Mouse (Mus musculus) kidney, postnatal 4 days (tissue): Measurements from ENCODE around the gene Gm3409.
"Not testable (repeated sequence)": the region's sequence is repeated elsewhere in the genome, so short reads cannot be mapped to it uniquely, and the experiment has no call there.

Source experiments
- DNase-seq, 2 experiments: peaks; one replicate each; pipeline ENCODE4 v3.0.0; 2021; ENCODE audit warnings: mixed read lengths in 2 of 2

Gm3409 gene

GRCm38 (mm10) chr5:146537347-146537746 lies at the start of gene Gm3409:
Gene Gm3409, plus strand, starts transcription at chr5:146537647.
- DNase-seq, result not testable (repeated sequence)

- DNase-seq, result peak; percentile 63 to 69
Measured at GRCm38 (mm10) chr5:146488959-146489358, 48.5 kb upstream of the Gm3409 start.

GRCm38 (mm10) chr5:146491063-146491462 lies 46.4 kb upstream of the Gm3409 start, which contains the start of gene Gm6370:
Gene Gm6370, plus strand, starts transcription at chr5:146491363.
- DNase-seq, result not testable (repeated sequence)

DNA sequence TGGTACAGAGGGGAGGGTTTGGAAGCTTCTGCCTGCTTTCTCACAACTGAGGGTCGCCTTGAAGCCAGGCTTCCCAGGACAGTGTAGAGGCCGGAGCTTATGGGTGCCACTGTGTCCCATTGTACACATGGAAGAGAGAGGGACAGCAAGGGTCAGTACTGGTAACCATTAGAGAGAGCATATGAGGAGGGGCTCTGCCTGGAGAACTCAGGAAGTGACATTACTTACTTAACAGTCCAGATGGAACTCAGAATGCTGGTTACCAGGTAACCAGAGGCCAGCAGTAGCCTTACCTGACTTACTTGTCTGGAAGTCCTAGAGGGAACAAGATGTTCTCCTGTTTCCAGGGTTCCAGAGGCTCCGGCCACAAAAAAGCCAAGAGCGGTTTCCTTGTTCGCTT lies 35.3 kb upstream of the Gm3409 start, which contains the start of gene 4930449I24Rik:
TSS of gene 4930449I24Rik (plus strand) at position 301 of the 400 bp plus-strand sequence.
- not testable (repeated sequence) for DNase-seq

DNA sequence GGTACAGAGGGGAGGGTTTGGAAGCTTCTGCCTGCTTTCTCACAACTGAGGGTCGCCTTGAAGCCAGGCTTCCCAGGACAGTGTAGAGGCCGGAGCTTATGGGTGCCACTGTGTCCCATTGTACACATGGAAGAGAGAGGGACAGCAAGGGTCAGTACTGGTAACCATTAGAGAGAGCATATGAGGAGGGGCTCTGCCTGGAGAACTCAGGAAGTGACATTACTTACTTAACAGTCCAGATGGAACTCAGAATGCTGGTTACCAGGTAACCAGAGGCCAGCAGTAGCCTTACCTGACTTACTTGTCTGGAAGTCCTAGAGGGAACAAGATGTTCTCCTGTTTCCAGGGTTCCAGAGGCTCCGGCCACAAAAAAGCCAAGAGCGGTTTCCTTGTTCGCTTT lies 23.6 kb upstream of the Gm3409 start, which contains the start of gene Gm3402:
TSS of gene Gm3402 (plus strand) at position 301 of the 400 bp plus-strand sequence.
- not testable (repeated sequence) for DNase-seq

- not testable (repeated sequence) for DNase-seq
Measured at GRCm38 (mm10) chr5:146525501-146525900, 11.9 kb upstream of the Gm3409 start, which contains the start of gene Gm3404. Gene Gm3404, plus strand, starts transcription at chr5:146525801.

- not testable (repeated sequence) for DNase-seq
Measured at GRCm38 (mm10) chr5:146555836-146556235, 18.4 kb downstream of the Gm3409 start, which contains the start of gene Gm3415. Gene Gm3415, plus strand, starts transcription at chr5:146556136.

GRCm38 (mm10) chr5:146564259-146564658 lies 26.8 kb downstream of the Gm3409 start:
- no peak for DNase-seq

DNA sequence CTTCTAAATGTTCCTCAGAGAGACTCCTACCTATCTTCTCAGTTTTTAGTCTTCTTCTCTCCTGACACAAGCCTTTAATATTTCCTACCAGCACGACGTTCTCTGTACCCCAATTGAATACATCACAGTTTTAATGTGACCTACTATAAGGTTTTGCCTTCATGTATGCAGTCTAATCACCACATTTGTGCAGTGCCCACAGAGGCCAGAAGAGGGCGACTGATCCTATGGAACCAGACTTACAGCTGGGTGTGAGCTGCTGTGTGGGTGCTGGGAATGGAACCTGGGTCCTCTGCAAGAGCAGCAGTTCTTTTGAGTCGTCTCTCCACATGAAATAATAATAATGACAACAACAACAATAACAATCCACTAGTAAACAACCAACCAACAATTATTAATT lies 29.6 kb downstream of the Gm3409 start:
- peak; percentile 31 to 41 for DNase-seq

GRCm38 (mm10) chr5:146570179-146570578 lies 32.7 kb downstream of the Gm3409 start:
- peak in 1 of 2 experiments; percentile 20 for DNase-seq

DNA sequence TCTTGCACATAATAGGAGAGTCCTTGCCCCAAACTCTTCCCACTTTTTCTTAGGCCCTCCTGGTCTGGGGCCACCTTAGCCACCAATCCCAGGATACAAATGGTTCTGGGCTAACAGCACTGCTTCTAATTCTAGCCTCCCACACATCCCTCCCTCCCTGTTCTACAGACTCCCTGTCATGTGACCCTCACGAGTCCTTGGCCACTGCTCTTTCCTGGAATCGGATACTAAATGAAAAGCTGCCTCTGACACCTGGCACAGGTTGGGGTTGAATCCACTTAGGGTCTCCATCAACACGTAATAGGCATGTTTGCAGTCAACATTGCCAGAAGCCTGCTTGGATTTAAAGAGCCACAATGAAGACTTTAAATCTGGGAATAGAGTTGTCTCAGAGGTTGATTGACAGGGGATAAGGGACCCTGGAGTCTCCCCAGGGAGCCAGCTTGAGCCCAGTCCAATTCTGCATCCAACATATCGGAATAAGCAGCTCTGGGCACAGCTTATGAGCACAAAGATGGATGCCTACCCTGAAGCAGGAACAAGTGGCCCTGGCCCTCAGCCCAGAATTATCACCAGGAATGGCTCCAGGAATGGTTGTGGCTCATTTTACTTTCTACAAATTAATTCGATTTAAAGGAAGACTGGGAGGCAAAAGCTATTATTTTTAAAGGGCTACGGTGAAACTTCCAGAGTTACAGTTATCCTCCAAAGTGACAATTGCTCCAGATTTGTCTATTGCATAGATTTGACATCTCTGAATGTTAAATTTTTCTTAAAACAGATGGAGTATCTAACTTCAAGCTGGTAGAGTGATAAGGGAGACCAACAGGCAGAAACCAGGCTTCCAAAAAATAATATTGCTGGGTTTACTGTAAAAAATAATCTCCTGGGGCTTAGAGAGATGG lies 34.6 kb downstream of the Gm3409 start:
- not testable (repeated sequence) for DNase-seq

DNA sequence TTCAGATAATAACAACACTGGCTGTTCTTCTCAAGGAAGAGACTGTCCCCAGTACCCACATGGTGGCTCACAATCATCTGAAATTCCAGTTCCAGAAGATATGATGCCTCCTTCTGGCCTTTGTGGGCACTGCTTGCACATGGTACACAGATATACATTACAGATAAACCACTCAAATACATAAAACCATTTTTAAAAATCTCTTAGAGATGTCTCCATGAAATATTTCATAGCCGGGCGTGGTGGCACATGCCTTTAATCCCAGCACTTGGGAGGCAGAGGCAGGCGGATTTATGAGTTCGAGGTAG lies 35.2 kb downstream of the Gm3409 start:
- not testable (repeated sequence) for DNase-seq

GRCm38 (mm10) chr5:146576668-146577067 lies 39.2 kb downstream of the Gm3409 start:
- DNase-seq, result no peak

DNA sequence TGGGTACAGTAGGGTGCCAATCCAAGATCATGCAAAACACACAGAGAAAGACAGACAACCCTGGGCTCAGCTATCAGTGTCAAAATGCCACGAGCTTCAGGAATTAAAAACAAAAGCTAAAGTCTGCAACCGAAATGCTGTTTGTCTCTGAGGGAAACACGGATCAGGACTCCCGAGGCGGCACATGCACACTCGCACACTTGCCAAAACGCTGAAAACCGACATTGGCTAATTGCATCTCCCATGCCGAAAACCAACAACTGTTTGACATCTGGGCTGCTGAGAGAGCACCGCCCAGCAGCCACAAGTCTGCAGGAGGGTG lies 46.7 kb downstream of the Gm3409 start:
- DNase-seq, result peak; percentile 12

DNA sequence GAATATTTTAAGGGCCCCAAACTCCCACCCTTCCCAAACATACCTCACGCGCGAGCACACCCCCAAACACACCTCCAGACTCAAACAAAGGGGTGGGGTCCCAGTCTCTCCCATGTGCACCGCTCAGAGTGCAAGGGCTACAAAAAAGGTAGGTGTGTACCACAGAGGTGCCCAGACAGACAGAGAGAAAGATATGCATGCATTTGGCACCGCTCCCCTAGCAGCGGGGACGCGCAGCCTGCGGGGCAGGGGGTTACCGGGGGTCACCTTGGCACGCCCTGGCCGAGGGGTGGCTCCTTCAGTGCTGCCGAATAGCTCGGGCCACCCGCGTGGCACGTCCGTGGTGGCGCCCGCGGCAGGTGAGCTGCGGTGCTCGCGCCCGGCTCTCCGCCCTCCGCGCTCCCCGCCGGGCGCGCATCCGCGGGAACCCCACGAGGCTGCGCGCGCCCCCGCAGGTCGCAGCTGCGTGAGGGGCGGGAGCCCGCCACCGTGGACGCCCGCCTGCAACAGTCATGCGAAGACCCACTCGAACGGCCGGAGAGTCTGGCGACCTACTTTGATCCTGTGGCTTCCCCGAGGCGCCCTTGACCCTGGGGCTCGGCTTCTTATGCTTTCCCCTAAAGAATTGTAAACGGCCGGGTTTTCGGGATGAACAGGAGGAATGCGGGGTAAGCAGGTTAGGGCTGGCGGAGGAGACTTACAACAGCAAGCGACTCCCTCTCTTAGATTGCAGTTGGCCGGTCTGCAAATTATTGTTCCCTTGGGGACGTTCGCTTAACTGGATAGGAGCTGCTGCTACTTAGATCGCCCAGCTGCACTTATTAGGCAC lies 47.2 kb downstream of the Gm3409 start, which contains the start of gene Gpr12:
TSS of gene Gpr12 (minus strand) at position 762 of the 829 bp plus-strand sequence.
- DNase-seq, result peak; percentile 48 to 58

DNA sequence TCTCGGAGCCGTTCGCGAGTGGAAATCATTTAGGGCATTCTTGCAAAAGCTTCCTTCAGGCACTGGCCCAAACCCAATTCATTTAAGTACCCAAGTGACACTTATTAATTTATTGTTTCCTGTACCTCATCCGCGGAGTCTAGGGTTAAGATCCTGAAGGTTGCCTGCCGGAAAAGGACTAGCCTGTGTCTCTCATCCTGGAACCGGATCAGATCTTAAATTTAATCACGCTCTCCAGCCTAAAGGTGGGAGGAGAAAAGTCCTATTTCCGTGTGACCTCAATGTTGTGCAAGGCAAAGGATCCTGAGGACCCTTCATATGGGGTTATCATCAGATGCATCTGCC lies 47.8 kb downstream of the Gm3409 start:
- no peak for DNase-seq

DNA sequence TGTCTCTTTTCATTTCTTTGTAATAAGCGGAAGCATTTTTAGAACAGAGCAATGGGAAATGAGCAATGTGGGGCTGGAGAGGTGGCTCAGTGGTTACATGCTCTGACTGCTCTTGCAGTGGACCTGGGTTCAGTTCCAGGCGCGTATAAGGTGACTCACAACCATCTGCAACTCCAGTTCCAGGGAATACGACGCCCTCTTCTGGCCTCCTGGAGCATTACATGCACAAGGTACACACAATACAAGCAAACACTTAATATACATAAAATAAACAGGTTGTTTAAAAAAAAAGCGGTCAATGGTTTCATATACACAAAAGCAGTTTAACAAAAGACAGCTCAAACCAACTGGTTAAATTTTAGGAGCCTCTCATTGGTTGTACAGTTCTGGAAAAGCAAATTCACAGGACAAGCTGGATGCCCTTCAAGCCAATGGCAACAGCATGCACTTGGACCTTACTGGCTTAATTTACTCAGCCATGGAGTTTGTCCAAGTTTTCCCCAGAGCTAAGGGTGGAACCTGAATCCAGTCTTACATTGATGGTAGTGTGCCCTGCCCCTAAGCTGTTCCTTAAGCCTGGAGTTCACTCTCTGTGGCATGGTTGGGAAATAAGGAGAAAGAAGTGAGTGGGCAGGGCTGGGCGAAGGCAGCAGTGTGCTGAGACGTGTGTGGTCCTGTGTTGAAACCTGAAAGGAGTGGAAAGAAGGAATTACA lies 49.1 kb downstream of the Gm3409 start:
- DNase-seq, result no peak
